Mouse (Mus musculus): ENCODE measurements around the gene Vcam1.

- TF ChIP-seq TCF12 (IDR thresholded peaks at IDR 0.05; ENCODE audit: insufficient read depth, poor library complexity, severe bottlenecking) = no peak
- TF ChIP-seq TCF3 (IDR thresholded peaks at IDR 0.05; ENCODE audit: insufficient read length, low read depth) = no peak
- TF ChIP-seq USF1 (IDR thresholded peaks at IDR 0.05; ENCODE audit: low read depth) = no peak
- TF ChIP-seq POLR2A (IDR thresholded peaks at IDR 0.05; ENCODE audit: insufficient read length, low read depth) = no peak
- no peak for TF ChIP-seq POLR2AphosphoS2 (IDR thresholded peaks at IDR 0.05; ENCODE audit: insufficient read length, low read depth)
- no peak for TF ChIP-seq MYOG (IDR thresholded peaks at IDR 0.05; ENCODE audit: control insufficient read depth in 1 of 3, insufficient read depth in 1 of 3, insufficient read length in 2 of 3, low read depth in 2 of 3)
Observed at GRCm38 (mm10) chr3:116078490-116078889, 51.0 kb downstream of the Vcam1 start.

Measured in myocyte (in vitro differentiated cells).